Mouse (Mus musculus) spleen, adult 12 weeks (tissue): ENCODE data around the gene Limk1.

Experiments
- DNase-seq: peaks from one replicate; pipeline ENCODE4 v3.0.0; 2022; ENCODE audit warnings: low spot score

The Limk1 gene

GRCm38 (mm10) chr5:134688086-134688717 lies at the start of gene Limk1:
Gene Limk1, minus strand, starts transcription at chr5:134688598.
- no peak for DNase-seq

- no peak for DNase-seq
Measured at GRCm38 (mm10) chr5:134734920-134735319, 46.5 kb upstream of the Limk1 start.

- DNase-seq: no peak
Measured at GRCm38 (mm10) chr5:134734072-134734471, 45.7 kb upstream of the Limk1 start.

- no peak for DNase-seq
Measured at GRCm38 (mm10) chr5:134733241-134733640, 44.8 kb upstream of the Limk1 start.

- DNase-seq: no peak
Measured at GRCm38 (mm10) chr5:134729124-134729523, 40.7 kb upstream of the Limk1 start.

GRCm38 (mm10) chr5:134728535-134728934 lies 40.1 kb upstream of the Limk1 start:
- DNase-seq: no peak

GRCm38 (mm10) chr5:134727001-134727639 lies 38.7 kb upstream of the Limk1 start:
- DNase-seq: no peak

GRCm38 (mm10) chr5:134725299-134725698 lies 36.9 kb upstream of the Limk1 start:
- no peak for DNase-seq

GRCm38 (mm10) chr5:134720058-134720457 lies 31.7 kb upstream of the Limk1 start:
- DNase-seq: no peak

GRCm38 (mm10) chr5:134711076-134711475 lies 22.7 kb upstream of the Limk1 start:
- no peak for DNase-seq

GRCm38 (mm10) chr5:134709275-134709674 lies 20.9 kb upstream of the Limk1 start:
- no peak for DNase-seq

- DNase-seq: peak; percentile 62
Measured at GRCm38 (mm10) chr5:134704157-134704556, 15.8 kb upstream of the Limk1 start.

GRCm38 (mm10) chr5:134695539-134695938 lies 7.1 kb upstream of the Limk1 start:
- no peak for DNase-seq

GRCm38 (mm10) chr5:134695082-134695481 lies 6.7 kb upstream of the Limk1 start:
- DNase-seq: no peak

- DNase-seq: no peak
Measured at GRCm38 (mm10) chr5:134692704-134693103, 4.3 kb upstream of the Limk1 start.

- DNase-seq: peak; percentile 99
Measured at GRCm38 (mm10) chr5:134688718-134689284, 403 bp upstream of the Limk1 start.

GRCm38 (mm10) chr5:134687187-134687586 lies 1.2 kb downstream of the Limk1 start:
- DNase-seq: no peak

GRCm38 (mm10) chr5:134686541-134686940 lies 1.9 kb downstream of the Limk1 start:
- DNase-seq: no peak

GRCm38 (mm10) chr5:134684398-134684797 lies 4.0 kb downstream of the Limk1 start:
- no peak for DNase-seq

GRCm38 (mm10) chr5:134683813-134684212 lies 4.6 kb downstream of the Limk1 start:
- DNase-seq: no peak

GRCm38 (mm10) chr5:134680238-134680637 lies 8.2 kb downstream of the Limk1 start:
- DNase-seq: no peak

GRCm38 (mm10) chr5:134678827-134679546 lies 9.4 kb downstream of the Limk1 start:
- no peak for DNase-seq

- DNase-seq: no peak
Measured at GRCm38 (mm10) chr5:134678031-134678430, 10.4 kb downstream of the Limk1 start.
